Mouse (Mus musculus) granulocyte monocyte progenitor cell, adult 5-6 weeks (primary cell): Measurements from ENCODE around the gene Ring1. TPM values are rescaled to one million over a fixed set of nuclear protein-coding genes. Genes with fewer than 3 reads are reported as not detected.
"Not testable (repeated sequence)": the region's sequence is repeated elsewhere in the genome, so short reads cannot be mapped to it uniquely, and the experiment has no call there.

Source experiments
- ATAC-seq: replicated peaks from 2 replicates; pipeline ENCODE4 v1.8.0; 2016; ENCODE audit warnings: mild to moderate bottlenecking, moderate TSS enrichment, inconsistent platforms; ENCODE audit not compliant: poor library complexity, severe bottlenecking
- total RNA-seq, 2 experiments: library from RNA; stranded (forward) in 1 of 2; stranded (reverse) in 1 of 2; fragments of 200-712, 200-1000 nt in 1 of 2; fragments of >200 nt in 1 of 2; fragmentation: Nextera tagmentation in 1 of 2; gene quantifications; 2 replicates each; pipeline ENCODE4 v1.2.3; 2014 to 2017

Ring1 gene
- total RNA-seq, 2 experiments from 2014 or later = 14.0 to 19.8 TPM

- no peak for ATAC-seq
Measured at GRCm38 (mm10) chr17:34029150-34029889, 4.8 kb upstream of the Ring1 start.

GRCm38 (mm10) chr17:34028501-34029149 lies 4.1 kb upstream of the Ring1 start:
- no peak for ATAC-seq

- ATAC-seq = peak; percentile 50
Measured at GRCm38 (mm10) chr17:34027656-34028223, 3.3 kb upstream of the Ring1 start, which contains the start of gene H2-Ke6. Gene H2-Ke6, minus strand, starts transcription at chr17:34028060.

GRCm38 (mm10) chr17:34026917-34027655 lies 2.6 kb upstream of the Ring1 start:
- peak; percentile 34 for ATAC-seq

- no peak for ATAC-seq
Measured at GRCm38 (mm10) chr17:34026221-34026620, 1.7 kb upstream of the Ring1 start.

- no peak for ATAC-seq
Measured at GRCm38 (mm10) chr17:34025756-34026151, 1.3 kb upstream of the Ring1 start.

- no peak for ATAC-seq
Measured at GRCm38 (mm10) chr17:34024861-34025755, 628 bp upstream of the Ring1 start.

GRCm38 (mm10) chr17:34023678-34024077 lies 802 bp downstream of the Ring1 start:
- ATAC-seq = no peak

GRCm38 (mm10) chr17:34022987-34023386 lies 1.5 kb downstream of the Ring1 start:
- no peak for ATAC-seq

- no peak for ATAC-seq
Measured at GRCm38 (mm10) chr17:34022414-34022783, 2.1 kb downstream of the Ring1 start.

- ATAC-seq = no peak
Measured at GRCm38 (mm10) chr17:34021539-34022413, 2.7 kb downstream of the Ring1 start.

- ATAC-seq = no peak
Measured at GRCm38 (mm10) chr17:34013436-34013835, 11.0 kb downstream of the Ring1 start.

GRCm38 (mm10) chr17:34010156-34010555 lies 14.3 kb downstream of the Ring1 start:
- no peak for ATAC-seq

- ATAC-seq = no peak
Measured at GRCm38 (mm10) chr17:34006570-34006969, 17.9 kb downstream of the Ring1 start.

- ATAC-seq = no peak
Measured at GRCm38 (mm10) chr17:34003426-34003825, 21.1 kb downstream of the Ring1 start.

- ATAC-seq = not testable (repeated sequence)
Measured at GRCm38 (mm10) chr17:34000796-34001195, 23.7 kb downstream of the Ring1 start.

- ATAC-seq = peak; percentile 96
Measured at GRCm38 (mm10) chr17:34000150-34000537, 24.3 kb downstream of the Ring1 start, which contains the start of gene H2-K1. Gene H2-K1, minus strand, starts transcription at chr17:34000347.

GRCm38 (mm10) chr17:33999341-34000149 lies 24.9 kb downstream of the Ring1 start:
- no peak for ATAC-seq
